Mouse (Mus musculus): ENCODE measurements around the gene Mapk7. TPM values are rescaled to one million over a fixed set of nuclear protein-coding genes. Genes with fewer than 3 reads are reported as not detected.

Mapk7 gene
- total RNA-seq, 2 experiments from 2014 or later, result 26.3 to 31.3 TPM

- no peak for DNase-seq (ENCODE audit: extremely low spot score in 1 of 2, low spot score in 1 of 2)
Measured at GRCm38 (mm10) chr11:61492749-61493401, 1.3 kb downstream of the Mapk7 start.

- no peak for DNase-seq (ENCODE audit: extremely low spot score in 1 of 2, low spot score in 1 of 2)
Measured at GRCm38 (mm10) chr11:61490944-61491520, 3.2 kb downstream of the Mapk7 start.

DNA sequence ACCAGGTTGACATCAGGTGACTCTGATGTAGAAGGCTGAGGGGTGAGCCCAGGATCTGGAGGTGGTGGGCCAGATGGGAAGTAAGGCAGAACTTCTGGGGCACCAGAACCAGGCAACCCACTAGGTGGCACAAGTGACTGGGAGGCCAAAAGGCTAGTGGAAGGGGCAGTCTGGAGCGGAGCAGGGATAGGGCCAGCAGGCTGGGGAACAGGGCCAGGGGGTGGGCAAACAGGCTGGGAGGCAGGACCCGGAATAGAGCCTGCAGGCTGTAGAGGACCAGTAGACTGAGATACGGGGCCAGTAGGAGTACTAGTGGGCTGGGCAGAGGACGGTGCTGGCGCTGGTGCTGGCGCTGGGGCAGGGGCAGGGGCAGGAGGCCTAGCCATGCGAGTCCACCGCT, 4.3 kb downstream of the Mapk7 start:
- DNase-seq (ENCODE audit: extremely low spot score in 1 of 2, low spot score in 1 of 2), result no peak

- DNase-seq (ENCODE audit: extremely low spot score in 1 of 2, low spot score in 1 of 2), result no peak
Measured at GRCm38 (mm10) chr11:61489085-61489484, 5.1 kb downstream of the Mapk7 start.

- DNase-seq (ENCODE audit: extremely low spot score in 1 of 2, low spot score in 1 of 2), result no peak
Measured at GRCm38 (mm10) chr11:61487936-61488335, 6.3 kb downstream of the Mapk7 start.

DNA sequence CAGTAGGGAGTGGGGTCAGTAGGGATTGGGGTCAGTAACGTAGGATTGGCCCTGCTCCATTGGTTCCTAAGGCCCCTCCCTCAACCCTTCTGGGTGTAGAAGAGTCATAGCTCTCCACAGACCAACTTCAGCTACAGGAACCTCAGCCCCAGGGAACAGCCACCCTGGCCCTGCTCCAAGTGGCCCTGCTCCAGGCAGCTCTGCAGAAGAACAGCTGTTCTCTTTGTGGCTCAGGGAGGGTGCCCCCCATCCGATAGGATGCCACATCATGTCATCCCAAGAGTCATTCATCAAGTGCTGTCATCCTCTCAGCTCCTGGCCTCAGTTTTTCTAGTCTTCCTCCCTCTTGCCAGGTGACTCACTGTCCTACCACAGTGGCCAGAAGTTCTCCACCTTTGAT, 6.8 kb downstream of the Mapk7 start:
- peak in 1 of 2 experiments; percentile 53 for DNase-seq (ENCODE audit: extremely low spot score in 1 of 2, low spot score in 1 of 2)

DNA sequence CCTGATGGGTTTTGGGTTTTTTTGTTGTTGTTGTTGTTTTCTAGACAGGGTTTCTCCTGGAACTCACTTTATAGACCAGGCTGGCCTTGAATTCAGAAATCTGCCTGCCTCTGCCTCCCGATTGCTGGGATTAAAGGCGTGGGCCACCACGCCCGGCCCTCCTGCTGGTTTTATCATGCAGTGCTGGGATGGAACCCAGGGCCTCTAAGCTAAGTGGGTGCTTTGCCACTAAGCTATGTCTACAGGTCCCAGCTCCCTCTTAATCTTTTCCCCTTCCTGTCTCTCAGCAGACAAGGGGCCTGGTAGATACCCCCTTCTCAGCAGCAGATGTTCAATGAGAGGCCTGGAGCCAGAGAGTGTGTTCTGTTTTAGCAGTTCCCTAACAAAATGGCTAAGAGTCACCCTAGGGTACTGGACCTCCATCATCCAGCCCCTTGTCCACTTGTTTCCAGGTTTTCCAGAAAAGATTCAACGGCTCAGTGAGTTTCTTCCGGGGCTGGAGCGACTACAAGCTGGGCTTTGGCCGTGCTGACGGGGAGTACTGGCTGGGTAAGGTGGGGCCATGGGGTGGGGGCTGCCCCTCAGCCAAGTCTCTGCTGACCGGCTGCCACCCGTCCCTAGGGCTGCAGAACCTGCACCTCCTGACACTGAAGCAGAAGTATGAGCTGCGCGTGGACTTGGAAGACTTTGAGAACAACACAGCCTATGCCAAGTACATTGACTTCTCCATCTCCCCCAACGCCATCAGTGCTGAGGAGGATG, 7.6 kb downstream of the Mapk7 start:
- no peak for DNase-seq (ENCODE audit: extremely low spot score in 1 of 2, low spot score in 1 of 2)

GRCm38 (mm10) chr11:61485541-61486457, 8.4 kb downstream of the Mapk7 start:
- no peak for DNase-seq (ENCODE audit: extremely low spot score in 1 of 2, low spot score in 1 of 2)

- peak; percentile 62 to 63 for DNase-seq (ENCODE audit: extremely low spot score in 1 of 2, low spot score in 1 of 2)
Measured at GRCm38 (mm10) chr11:61484613-61485540, 9.3 kb downstream of the Mapk7 start, which contains the start of gene Mfap4. Mfap4 (plus strand) TSS chr11:61485431.

DNA sequence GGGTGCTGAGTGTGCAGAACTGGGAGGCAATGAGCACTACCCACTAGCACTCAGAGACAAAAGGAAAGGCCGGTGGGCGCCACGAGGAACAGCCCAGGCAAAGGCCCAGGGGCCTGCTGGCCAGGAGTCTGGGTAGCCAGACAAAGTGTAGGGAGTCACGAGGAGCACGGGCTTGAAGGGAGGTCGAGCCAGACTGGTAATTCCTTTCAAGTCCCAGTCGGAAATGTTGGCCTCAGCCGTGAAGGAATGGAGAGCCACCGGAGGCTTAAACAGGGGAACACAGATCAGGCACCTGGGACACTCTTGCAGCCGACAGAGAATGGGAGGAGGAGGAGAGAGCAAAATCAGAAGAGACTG, 10.0 kb downstream of the Mapk7 start:
- no peak for DNase-seq (ENCODE audit: extremely low spot score in 1 of 2, low spot score in 1 of 2)

DNA sequence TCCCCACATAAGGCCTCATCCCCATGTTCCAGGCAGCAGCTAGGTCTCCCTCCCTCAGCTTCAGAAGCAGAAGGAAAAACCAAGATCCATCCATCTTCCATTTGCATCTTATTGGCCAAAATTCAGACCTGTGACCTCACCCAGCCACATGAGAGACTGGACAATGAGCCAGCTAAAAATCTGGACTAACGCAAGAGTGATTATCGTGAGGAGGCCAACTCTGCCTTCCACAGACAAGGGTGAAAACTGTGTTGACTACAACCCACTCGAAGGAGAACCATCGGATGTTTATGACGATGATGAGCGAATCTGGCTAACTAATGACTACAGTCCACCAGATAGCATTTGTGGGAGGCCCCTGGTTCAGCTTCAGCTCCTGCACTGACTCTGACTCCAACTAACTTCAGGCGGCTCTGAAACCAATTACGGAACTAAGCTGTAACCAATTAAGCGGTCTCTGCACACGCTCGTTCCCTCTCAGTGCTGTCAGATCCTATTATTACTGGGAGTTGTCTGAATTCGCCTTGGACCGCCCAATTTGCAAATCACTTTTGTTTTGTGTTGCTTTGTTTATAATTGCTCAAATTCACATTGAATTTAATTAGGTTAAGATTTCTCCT, 10.9 kb downstream of the Mapk7 start:
- no peak for DNase-seq (ENCODE audit: extremely low spot score in 1 of 2, low spot score in 1 of 2)

DNA sequence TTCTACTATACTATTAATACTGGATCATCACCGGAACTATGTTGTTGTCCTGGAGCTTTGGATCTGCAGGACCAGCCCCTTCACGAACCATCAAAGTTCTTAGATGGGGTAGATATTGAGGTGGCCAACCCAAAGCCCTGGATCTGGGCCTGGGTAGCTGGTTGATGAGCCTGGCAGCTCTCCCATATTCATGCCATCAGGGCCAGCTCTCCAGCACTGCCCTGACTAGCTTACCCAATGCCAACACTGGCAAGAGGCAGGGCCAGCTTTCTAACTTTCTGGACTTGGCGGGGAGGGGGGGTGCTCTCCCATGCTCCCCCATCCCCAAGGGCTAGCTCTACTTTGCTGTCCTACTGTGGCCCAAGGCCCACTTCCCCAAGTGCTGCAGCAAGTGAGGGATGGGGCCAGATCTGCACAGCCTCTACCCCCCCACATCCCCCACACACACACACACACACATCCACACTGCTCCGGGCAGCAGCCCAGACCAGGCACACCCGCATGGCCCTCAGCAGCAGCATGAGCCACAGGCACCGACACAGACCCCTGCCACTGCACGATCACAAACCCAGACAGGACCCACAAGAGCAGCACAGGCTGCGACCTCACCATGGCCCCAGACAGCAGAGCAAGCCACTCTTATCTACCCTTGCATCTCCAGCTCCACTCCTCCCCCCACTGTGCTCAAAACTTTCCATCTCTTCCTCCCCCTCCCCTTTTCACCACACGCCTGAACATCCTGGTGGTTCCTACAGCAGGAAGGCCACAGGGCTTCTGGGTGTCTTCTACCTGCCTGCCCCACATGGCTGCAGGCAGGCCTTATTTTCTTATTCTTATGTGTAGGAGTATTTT, 12.7 kb downstream of the Mapk7 start:
- no peak for DNase-seq (ENCODE audit: extremely low spot score in 1 of 2, low spot score in 1 of 2)

GRCm38 (mm10) chr11:61478788-61479187, 15.4 kb downstream of the Mapk7 start:
- DNase-seq (ENCODE audit: extremely low spot score in 1 of 2, low spot score in 1 of 2), result no peak

DNA sequence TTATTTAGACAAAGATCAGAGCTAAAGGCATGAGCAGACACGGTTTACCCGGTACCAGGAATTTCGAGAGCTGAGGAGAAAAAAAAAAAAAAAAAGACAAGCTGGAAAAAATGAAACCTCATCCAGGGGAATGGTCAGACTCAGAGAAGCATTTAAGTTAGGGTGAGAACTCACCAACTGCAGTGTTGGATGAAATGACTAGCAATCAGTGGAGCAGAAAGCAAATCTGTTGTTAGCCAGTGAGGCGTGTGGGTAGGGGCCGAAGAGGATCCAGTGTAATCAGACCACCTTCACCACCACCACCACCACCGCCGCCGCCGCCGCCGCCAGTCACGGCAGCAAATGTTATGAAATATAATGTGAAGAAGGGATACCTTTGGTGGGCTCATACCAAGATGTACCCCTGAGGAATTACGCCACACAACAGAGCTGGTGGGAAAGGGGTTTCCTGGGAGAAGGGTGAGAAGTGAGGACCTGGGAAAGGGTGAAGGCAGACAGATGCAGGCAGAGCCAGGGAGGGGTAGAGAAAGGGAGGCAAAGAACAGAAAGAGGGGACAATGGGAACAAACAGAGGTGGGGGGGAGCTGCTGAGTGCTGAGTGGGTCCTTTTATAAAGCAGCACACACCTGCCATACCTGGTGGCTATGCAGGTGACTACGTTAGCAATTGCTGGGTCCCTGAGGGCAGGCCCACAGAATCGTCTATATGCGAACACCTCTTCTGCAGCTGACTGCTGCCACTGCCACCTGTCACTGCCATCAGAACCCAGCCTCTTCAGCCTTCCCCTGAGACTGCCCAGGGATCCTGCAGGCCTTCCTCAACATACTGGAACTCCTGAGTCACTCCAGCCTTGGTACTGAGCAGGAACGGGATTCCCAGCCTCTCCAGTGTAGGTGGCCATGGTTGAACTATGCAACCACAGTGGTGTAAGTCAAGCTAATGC, 16.4 kb downstream of the Mapk7 start:
- DNase-seq (ENCODE audit: extremely low spot score in 1 of 2, low spot score in 1 of 2), result no peak

DNA sequence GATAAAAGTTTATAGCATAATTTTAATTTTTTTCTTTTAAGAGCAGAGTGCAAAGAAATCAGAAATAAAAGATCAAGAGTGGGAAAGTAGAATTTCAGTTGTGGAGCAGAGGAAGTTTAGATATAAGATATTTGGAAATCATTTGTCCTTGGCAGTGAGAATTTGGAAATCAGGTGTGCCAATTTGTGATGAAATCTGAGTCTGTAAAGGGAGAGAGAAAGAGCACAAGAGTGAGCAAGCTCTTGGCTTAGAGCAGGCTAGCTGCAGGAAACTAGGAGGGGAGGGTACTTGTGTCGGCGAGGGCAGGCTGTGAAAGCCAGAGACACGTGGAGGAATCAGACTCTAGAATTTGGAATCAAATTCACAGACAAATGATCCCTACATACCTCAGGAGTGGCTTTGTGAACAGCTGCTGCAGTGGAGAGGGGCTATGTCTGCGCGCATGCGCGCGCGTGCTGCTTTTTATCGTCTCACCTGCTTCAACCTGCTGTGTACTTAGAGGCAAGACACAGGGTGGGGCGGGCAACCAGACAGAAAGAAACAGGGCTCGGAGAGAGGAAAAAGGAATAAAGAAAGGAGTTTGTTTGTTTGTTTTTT, 17.3 kb downstream of the Mapk7 start:
- no peak for DNase-seq (ENCODE audit: extremely low spot score in 1 of 2, low spot score in 1 of 2)

DNA sequence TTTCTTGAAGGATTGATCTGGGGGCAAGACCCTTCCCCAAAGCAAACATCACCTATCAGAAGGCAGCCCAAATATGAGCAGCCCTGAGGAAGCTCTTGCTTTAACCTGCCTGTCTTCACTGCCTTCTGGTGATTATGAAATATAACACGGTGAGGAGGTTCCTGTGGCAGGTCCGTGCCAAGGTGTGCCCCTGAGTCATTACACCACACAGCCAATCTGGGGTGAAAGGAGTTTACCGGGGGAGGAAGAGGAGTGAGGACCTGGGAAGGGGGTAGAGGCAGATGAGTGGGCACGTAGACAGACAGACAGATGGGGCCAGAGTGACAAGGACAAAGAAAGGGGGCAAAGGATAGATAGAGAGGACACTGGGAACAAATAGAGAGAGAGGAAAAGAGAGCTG, 20.6 kb downstream of the Mapk7 start:
- DNase-seq (ENCODE audit: extremely low spot score in 1 of 2, low spot score in 1 of 2), result no peak

GRCm38 (mm10) chr11:61470880-61471279, 23.3 kb downstream of the Mapk7 start:
- no peak for DNase-seq (ENCODE audit: extremely low spot score in 1 of 2, low spot score in 1 of 2)
